Mouse (Mus musculus) left cerebral cortex, postnatal 25 days (tissue): ENCODE data around the gene Kcng3. TPM values are rescaled to one million over a fixed set of nuclear protein-coding genes. Genes with fewer than 3 reads are reported as not detected.

Experiments used
- total RNA-seq, 2 experiments: library from RNA; stranded (reverse); gene quantifications; 2 replicates each; pipeline ENCODE4 v1.2.3; 2021

Kcng3 gene
- total RNA-seq, 2 experiments from 2014 or later, result 9.9 to 10.6 TPM

Other genes with a start within 250 kb of the Kcng3 start
- 100 to 1,000 TPM; 165 to 177 TPM for gene Cox7a2l, start 114.6 kb downstream of the Kcng3 start, total RNA-seq
- 10 to 100 TPM; 74.0 to 83.0 TPM for gene Mta3, start 74.3 kb upstream of the Kcng3 start, total RNA-seq
- gene Haao, start 216.1 kb upstream of the Kcng3 start, total RNA-seq, result not detected